Mouse (Mus musculus) ES-E14 (cell line): Measurements from ENCODE around the gene Fam173a. TPM values are rescaled to one million over a fixed set of nuclear protein-coding genes. Genes with fewer than 3 reads are reported as not detected.
A peak's percentile ranks its signal among the peaks of the same experiment; 100 is the strongest.

Source experiments
- DNase-seq: peaks from one replicate; pipeline ENCODE4 v3.0.0-alpha.2; 2013; ENCODE audit warnings: low read depth, low spot score
- H3K27ac ChIP-seq: 2 replicates; pipeline ENCODE4 v1.5.1; 2012; ENCODE audit warnings: low read depth, mild to moderate bottlenecking, low read length, moderate library complexity, mixed read lengths; ENCODE audit not compliant: poor library complexity, insufficient read depth, severe bottlenecking
- H3K36me3 ChIP-seq: 2 replicates; pipeline ENCODE4 v1.6.1; 2012; ENCODE audit warnings: mild to moderate bottlenecking, low read length, moderate library complexity, mixed read lengths; ENCODE audit not compliant: control insufficient read depth, poor library complexity, insufficient read depth, severe bottlenecking
- H3K4me1 ChIP-seq, 2 experiments: fragments of 150-350 bp in 1 of 2; sonication (generic) in 1 of 2; 2 replicates each; pipeline ENCODE4 v1.6.1; 2012; ENCODE audit warnings: low read length in 2 of 2, mild to moderate bottlenecking in 1 of 2, mixed read lengths in 1 of 2; ENCODE audit not compliant: control insufficient read depth in 2 of 2, insufficient read depth in 2 of 2, poor library complexity in 1 of 2
- H3K4me3 ChIP-seq, 2 experiments: fragments of 150-350 bp in 1 of 2; sonication (generic) in 1 of 2; 2 replicates each; pipeline ENCODE4 v1.5.1; 2012; ENCODE audit warnings: low read length in 2 of 2, low read depth in 1 of 2, mild to moderate bottlenecking in 1 of 2, mixed read lengths in 1 of 2; ENCODE audit not compliant: insufficient read depth in 1 of 2, poor library complexity in 1 of 2, severe bottlenecking in 1 of 2
- H3K9ac ChIP-seq: 2 replicates; pipeline ENCODE4 v1.6.1; 2012; ENCODE audit warnings: low read depth, mild to moderate bottlenecking, low read length, mixed read lengths; ENCODE audit not compliant: poor library complexity, insufficient read depth, severe bottlenecking
- H3K9me3 ChIP-seq: fragments of 150-350 bp; sonication (generic); 2 replicates; pipeline ENCODE4 v1.6.1; 2012; ENCODE audit warnings: low read depth, mild to moderate bottlenecking, low read length; ENCODE audit not compliant: control insufficient read depth, insufficient read depth
- CHD2 ChIP-seq: IDR thresholded peaks from 2 replicates; pipeline ENCODE4 v1.6.1; 2014; ENCODE audit warnings: mild to moderate bottlenecking, low read depth, low read length, inconsistent platforms
- HCFC1 ChIP-seq: IDR thresholded peaks from 2 replicates; pipeline ENCODE4 v1.6.1; 2012; ENCODE audit warnings: low read length, inconsistent platforms, borderline replicate concordance; ENCODE audit not compliant: insufficient read depth
- MAFK ChIP-seq: IDR thresholded peaks from 2 replicates; pipeline ENCODE4 v1.6.1; 2014; ENCODE audit warnings: mild to moderate bottlenecking, low read depth, low read length, inconsistent platforms; ENCODE audit not compliant: insufficient read depth
- ZC3H11A ChIP-seq: IDR thresholded peaks from 2 replicates; pipeline ENCODE4 v1.6.1; 2012; ENCODE audit warnings: low read depth, mild to moderate bottlenecking, inconsistent platforms, low read length, borderline replicate concordance
- ZNF384 ChIP-seq: IDR thresholded peaks from 2 replicates; pipeline ENCODE4 v1.6.1; 2012; ENCODE audit warnings: low read depth, low read length, inconsistent platforms
- in situ Hi-C, 2 experiments: fragments of 600-800 bp; cut with MboI; formaldehyde crosslinking; loops; one replicate each; pipeline ENCODE4 v1.15.1; 2025; ENCODE audit warnings: low sequenced_read_pairs in 2 of 2, inconsistent platforms in 1 of 2; ENCODE audit not compliant: unreplicated experiment in 2 of 2
- total RNA-seq: library from RNA; depleted of rRNA; stranded (reverse); fragments of 300-350 nt; gene quantifications from 2 replicates; pipeline ENCODE4 v1.2.3, GENCODE M21; 2012

The Fam173a gene
- total RNA-seq, 1 experiment = 32.8 TPM

GRCm38 (mm10) chr17:25838904-25839303, 46.2 kb upstream of the Fam173a start:
- Histone ChIP-seq H3K9me3 (no peaks in the 10 kb centered on the region), H3K4me1 (peaks cover 0 to 24% of the 10 kb centered on the region in 2 experiments; a peak in 1 of 4 replicates)
- in situ Hi-C loops = no loop called here

GRCm38 (mm10) chr17:25837533-25837932, 44.8 kb upstream of the Fam173a start:
- DNase-seq = no peak
- no peak overlapping the region for H3K9ac ChIP-seq
- H3K9me3 ChIP-seq = no peaks in the 10 kb centered on the region
- H3K4me1 ChIP-seq = peaks cover 0 to 19% of the 10 kb centered on the region in 2 experiments; a peak in 1 of 4 replicates
- no peak for TF ChIP-seq ZNF384
- no peak for TF ChIP-seq MAFK
- no peak overlapping the region for H3K4me3 ChIP-seq
- no peak overlapping the region for H3K27ac ChIP-seq
- peaks cover 56% of the 10 kb centered on the region for H3K36me3 ChIP-seq
- in situ Hi-C loops = no loop called here

More at GRCm38 (mm10) chr17:25838904-25839303, 46.2 kb upstream of the Fam173a start:
- no peak overlapping the region for H3K4me3 ChIP-seq
- no peak for DNase-seq
- no peak for TF ChIP-seq MAFK
- no peak for TF ChIP-seq ZNF384
- no peak for TF ChIP-seq CHD2
- no peak for TF ChIP-seq HCFC1
- TF ChIP-seq ZC3H11A = no peak
- H3K9ac ChIP-seq = no peak overlapping the region
- H3K27ac ChIP-seq = no peak overlapping the region
- peaks cover 56% of the 10 kb centered on the region for H3K36me3 ChIP-seq

GRCm38 (mm10) chr17:25837076-25837410, 44.3 kb upstream of the Fam173a start, which contains the start of gene Rhbdl1:
Gene Rhbdl1 (minus strand): TSS chr17:25837295.
- TF ChIP-seq HCFC1 = no peak
- TF ChIP-seq ZNF384 = no peak
- TF ChIP-seq ZC3H11A = no peak
- no peak for TF ChIP-seq CHD2
- no peak for TF ChIP-seq MAFK
- H3K4me3 ChIP-seq = peak within 1 kb of the TSS; percentile 23 to 41; a peak in 3 of 4 replicates
- H3K9ac ChIP-seq = peak within 1 kb of the TSS; percentile 20; the same call in 1 of the 2 replicates
- no peak for DNase-seq
- no peak within 1 kb of the TSS for H3K27ac ChIP-seq
- H3K4me1 ChIP-seq = peaks cover 0 to 19% of the 10 kb centered on the region in 2 experiments; a peak in 1 of 4 replicates
- peaks cover 51% of the 10 kb centered on the region for H3K36me3 ChIP-seq
- H3K9me3 ChIP-seq = no peaks in the 10 kb centered on the region
- in situ Hi-C loops = no loop called here

DNA sequence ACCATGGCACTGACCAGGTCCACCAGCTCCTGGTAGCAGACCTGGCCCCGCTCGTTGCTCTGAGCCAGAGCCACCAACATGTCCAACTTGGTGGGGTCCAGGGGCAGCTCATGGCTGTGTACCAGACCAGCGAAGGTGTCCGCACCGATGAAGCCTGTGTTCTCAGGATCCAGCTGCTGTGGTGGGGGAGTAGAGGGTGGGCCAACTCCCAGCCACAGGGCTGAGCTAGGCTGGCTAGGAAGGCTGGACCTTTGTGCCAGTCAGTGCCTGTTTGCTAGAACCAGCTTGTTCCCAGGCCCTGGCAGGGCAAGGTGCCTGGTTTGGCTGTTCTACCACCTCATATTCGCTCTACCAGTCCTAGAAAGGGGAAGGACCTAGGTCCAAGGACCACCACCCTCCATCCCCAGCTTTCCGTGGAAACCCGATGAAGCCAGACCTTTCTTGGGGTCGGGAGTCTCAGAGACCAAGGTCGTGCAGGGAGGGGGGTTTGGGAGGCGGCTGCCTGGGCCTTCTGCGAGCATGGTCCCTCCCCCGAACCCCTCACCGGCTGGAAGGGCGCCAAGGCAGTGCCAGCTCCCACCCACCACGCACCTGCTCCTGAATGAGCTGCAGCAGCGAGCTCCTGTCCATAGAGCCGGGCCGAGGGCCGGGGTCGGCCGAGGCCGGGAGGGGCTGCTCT, 43.8 kb upstream of the Fam173a start:
- H3K36me3 ChIP-seq = peaks cover 51% of the 10 kb centered on the region

More for the DNA sequence above, 43.8 kb upstream of the Fam173a start:
- H3K9ac ChIP-seq = peak overlapping the region; percentile 20; the same call in 1 of the 2 replicates
- no peaks in the 10 kb centered on the region for H3K9me3 ChIP-seq
- peak overlapping the region; percentile 23 to 41; a peak in 3 of 4 replicates for H3K4me3 ChIP-seq
- peaks cover under 1 to 23% of the 10 kb centered on the region in 2 experiments; a peak in 1 of 4 replicates for H3K4me1 ChIP-seq
- no peak for DNase-seq
- in situ Hi-C loops = no loop called here
- TF ChIP-seq MAFK = no peak
- no peak for TF ChIP-seq HCFC1
- TF ChIP-seq CHD2 = no peak
- no peak for TF ChIP-seq ZNF384
- no peak for TF ChIP-seq ZC3H11A
- no peak overlapping the region for H3K27ac ChIP-seq
